Mouse (Mus musculus) spleen, adult 2 months (tissue): ENCODE data around the gene Cd8a. TPM values are rescaled to one million over a fixed set of nuclear protein-coding genes. Genes with fewer than 3 reads are reported as not detected.

Experiments used
- DNase-seq, 2 experiments: peaks; one replicate each; pipeline versions ENCODE4 v3.0.0 to v3.0.0-alpha.2; 2012 to 2021; ENCODE audit warnings: low spot score in 2 of 2, low read depth in 1 of 2
- H3K27ac ChIP-seq: fragments of 200-500 bp; 2 replicates; pipeline ENCODE4 v1.5.1; 2012; ENCODE audit warnings: low read length, inconsistent platforms; ENCODE audit not compliant: insufficient read depth
- H3K27me3 ChIP-seq: fragments of 200-500 bp; 2 replicates; pipeline ENCODE4 v1.6.1; 2012; ENCODE audit warnings: mild to moderate bottlenecking, moderate library complexity, low read length, inconsistent platforms; ENCODE audit not compliant: control insufficient read depth, insufficient read depth
- H3K36me3 ChIP-seq: fragments of 200-500 bp; 2 replicates; pipeline ENCODE4 v1.6.1; 2012; ENCODE audit warnings: mild to moderate bottlenecking, low read length, inconsistent platforms; ENCODE audit not compliant: control insufficient read depth, insufficient read depth
- H3K4me1 ChIP-seq: fragments of 200-500 bp; 2 replicates; pipeline ENCODE4 v1.6.1; 2011; ENCODE audit warnings: inconsistent platforms; ENCODE audit not compliant: control insufficient read depth, insufficient read depth, insufficient read length
- H3K4me3 ChIP-seq: fragments of 200-500 bp; 2 replicates; pipeline ENCODE4 v1.5.1; 2011; ENCODE audit warnings: mild to moderate bottlenecking, inconsistent platforms; ENCODE audit not compliant: insufficient read depth, insufficient read length; ENCODE audit errors: extremely low read depth
- CTCF ChIP-seq: fragments of 200-500 bp; IDR thresholded peaks from 2 replicates; pipeline ENCODE4 v1.5.1; 2011; ENCODE audit warnings: mild to moderate bottlenecking, inconsistent platforms; ENCODE audit not compliant: insufficient read depth, insufficient read length, insufficient replicate concordance; ENCODE audit errors: extremely low read depth
- POLR2A ChIP-seq: fragments of 200-500 bp; IDR thresholded peaks from 2 replicates; pipeline ENCODE4 v1.6.1; 2011; ENCODE audit warnings: low read depth, low read length, inconsistent platforms
- WGBS: fragments of 180-500 bp; shearing (Covaris S2); methylation state at CpG from one replicate; pipeline ENCODE4 v1.1.7; 2018; 5-methylcytosine and 5-hydroxymethylcytosine counted together
- polyA plus RNA-seq: library from polyadenylated mRNA; depleted of rRNA; stranded (reverse); fragments of >200 nt; gene quantifications from 2 replicates; pipeline ENCODE4 v1.2.3, GENCODE M21; 2012; rRNA removed

Cd8a gene
- polyA plus RNA-seq, 1 experiment = 28.5 TPM

DNA sequence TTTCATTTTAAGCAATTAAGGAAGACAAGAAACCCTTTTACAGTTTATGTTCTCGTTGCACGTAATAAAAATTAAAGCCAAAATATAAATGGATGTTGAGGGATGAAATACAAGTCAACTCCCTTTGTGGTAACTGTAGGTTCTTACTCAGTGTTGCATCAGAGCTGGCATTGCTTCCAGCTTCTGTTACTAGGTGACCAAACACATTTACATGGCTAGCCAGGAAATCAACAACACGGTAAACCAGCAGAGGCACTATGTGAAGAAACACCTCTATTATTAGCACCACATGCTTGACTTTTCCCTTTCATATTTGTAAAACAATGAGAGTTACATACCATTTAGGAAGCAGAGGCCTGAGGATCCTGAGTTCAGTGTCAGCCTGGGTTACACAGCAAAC, 45.6 kb downstream of the Cd8a start:
- 76% methylated on average over 3 of the region's 3 CpGs for WGBS
- H3K4me1 ChIP-seq = no peaks in the 10 kb centered on the region
- H3K27me3 ChIP-seq = no peaks in the 10 kb centered on the region
- TF ChIP-seq CTCF (no peak), POLR2A (no peak)
- H3K36me3 ChIP-seq = peaks cover 3% of the 10 kb centered on the region; the same call in 1 of the 2 replicates
- H3K27ac ChIP-seq = no peak overlapping the region
- H3K4me3 ChIP-seq = no peak overlapping the region
- DNase-seq = no peak

- no peaks in the 10 kb centered on the region for H3K4me1 ChIP-seq
- WGBS = 93% methylated on average over 6 of the region's 6 CpGs
- DNase-seq = no peak
Measured at GRCm38 (mm10) chr6:71420848-71421247, 47.6 kb downstream of the Cd8a start.

GRCm38 (mm10) chr6:71422162-71422561, 48.9 kb downstream of the Cd8a start:
- Histone ChIP-seq H3K27ac (no peak overlapping the region), H3K36me3 (peaks cover 4% of the 10 kb centered on the region; the same call in 1 of the 2 replicates), H3K4me3 (no peak overlapping the region), H3K27me3 (no peaks in the 10 kb centered on the region), H3K4me1 (no peaks in the 10 kb centered on the region)
- WGBS = 90% methylated on average over 3 of the region's 3 CpGs
- no peak for TF ChIP-seq CTCF
- TF ChIP-seq POLR2A = no peak
- DNase-seq = no peak

More at GRCm38 (mm10) chr6:71420848-71421247, 47.6 kb downstream of the Cd8a start:
- H3K27ac ChIP-seq = no peak overlapping the region
- no peak overlapping the region for H3K4me3 ChIP-seq
- H3K27me3 ChIP-seq = no peaks in the 10 kb centered on the region
- no peaks in the 10 kb centered on the region; the same call in 1 of the 2 replicates for H3K36me3 ChIP-seq
- TF ChIP-seq POLR2A (no peak), CTCF (no peak)

DNA sequence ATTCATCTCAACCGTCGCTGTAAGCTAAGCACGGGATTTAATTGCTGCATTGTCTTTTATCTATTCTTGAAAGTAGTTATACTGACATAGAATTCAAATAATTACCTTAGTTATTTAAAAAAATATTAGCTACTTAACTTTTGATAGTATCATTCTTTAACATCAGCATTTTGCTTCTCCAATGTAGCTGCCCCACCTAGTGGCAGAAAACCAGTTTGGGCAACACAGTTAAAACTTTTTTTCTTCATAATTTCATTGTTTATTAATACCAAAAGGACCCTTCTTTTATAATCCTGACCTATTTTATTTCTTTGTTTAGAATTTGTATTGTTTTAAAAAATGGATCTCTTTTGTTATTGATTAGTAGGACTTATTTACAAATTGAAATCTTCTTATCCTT, 49.9 kb downstream of the Cd8a start:
- H3K27me3 ChIP-seq = no peaks in the 10 kb centered on the region
- TF ChIP-seq CTCF = no peak
- no peak for TF ChIP-seq POLR2A
- no peak overlapping the region for H3K4me3 ChIP-seq
- H3K4me1 ChIP-seq = no peaks in the 10 kb centered on the region
- DNase-seq = peak in 1 of 2 experiments; percentile 8
- peaks cover 7% of the 10 kb centered on the region; the same call in 1 of the 2 replicates for H3K36me3 ChIP-seq
- no peak overlapping the region for H3K27ac ChIP-seq
- 95% methylated on average over 3 of the region's 3 CpGs for WGBS

DNA sequence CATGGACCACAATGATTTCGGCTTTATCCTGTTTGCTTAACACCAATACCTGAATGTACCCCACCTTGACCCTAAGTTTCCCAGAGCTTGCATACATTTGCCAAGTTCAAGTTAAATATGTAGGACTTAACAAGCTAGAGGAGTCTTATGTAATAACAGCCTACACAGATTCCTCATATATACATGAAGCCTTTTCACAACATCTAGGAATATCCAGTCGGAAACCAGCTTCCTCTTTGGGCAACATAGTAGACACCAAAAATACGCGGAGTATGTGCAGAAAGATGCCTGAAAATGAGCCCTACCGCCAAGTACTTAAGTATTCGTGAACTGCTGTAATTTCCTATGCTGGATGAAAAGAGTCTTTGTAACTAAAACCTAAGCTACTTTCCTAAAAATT, 52.5 kb downstream of the Cd8a start:
- TF ChIP-seq CTCF (no peak), POLR2A (no peak)
- no peak overlapping the region for H3K27ac ChIP-seq
- no peak for DNase-seq

GRCm38 (mm10) chr6:71427996-71428725, 54.9 kb downstream of the Cd8a start:
- no peak overlapping the region for H3K4me3 ChIP-seq
- H3K27ac ChIP-seq = no peak overlapping the region
- H3K36me3 ChIP-seq = peaks cover 9% of the 10 kb centered on the region; the same call in 1 of the 2 replicates
- 92% methylated on average over 4 of the region's 4 CpGs for WGBS
- DNase-seq = no peak
- no peak for TF ChIP-seq CTCF
- no peak for TF ChIP-seq POLR2A
- no peaks in the 10 kb centered on the region for H3K27me3 ChIP-seq
- H3K4me1 ChIP-seq = peaks cover 2% of the 10 kb centered on the region; the same call in 1 of the 2 replicates

More for the DNA sequence above, 52.5 kb downstream of the Cd8a start:
- WGBS = 92% methylated on average over 6 of the region's 6 CpGs
- Histone ChIP-seq H3K27me3 (no peaks in the 10 kb centered on the region), H3K4me3 (no peak overlapping the region), H3K36me3 (peaks cover 9% of the 10 kb centered on the region; the same call in 1 of the 2 replicates), H3K4me1 (no peaks in the 10 kb centered on the region)

Other genes starting within 250 kb of the Cd8a start
- 2.1 and 2.5 TPM in 2 replicates for gene Thnsl2, start 229.0 kb upstream of the Cd8a start, polyA plus RNA-seq
- gene Fabp1, start 173.6 kb upstream of the Cd8a start, polyA plus RNA-seq = 0.23 TPM in 1 of 2 replicates, not detected in the other
- 4.2 and 4.3 TPM in 2 replicates for gene Krcc1, start 101.8 kb upstream of the Cd8a start, polyA plus RNA-seq
- gene Smyd1, start 51.2 kb upstream of the Cd8a start, polyA plus RNA-seq = 0.48 and 0.66 TPM in 2 replicates
- gene Cd8b1, start 50.6 kb upstream of the Cd8a start, polyA plus RNA-seq = 25.6 and 30.2 TPM in 2 replicates
- 13.8 and 17.7 TPM in 2 replicates for gene Rmnd5a, start 67.2 kb downstream of the Cd8a start, polyA plus RNA-seq
- 7.3 and 12.2 TPM in 2 replicates for gene Rnf103, start 120.5 kb downstream of the Cd8a start, polyA plus RNA-seq
- 14.6 and 15.3 TPM in 2 replicates for gene Chmp3, start 170.4 kb downstream of the Cd8a start, polyA plus RNA-seq